Mouse (Mus musculus) bone marrow macrophage, adult 2 months (primary cell): Measurements from ENCODE around the gene Siae.

Experiments
- CTCF ChIP-seq: IDR thresholded peaks from 2 replicates; pipeline ENCODE4 v1.5.1; 2012; ENCODE audit warnings: low read depth, mild to moderate bottlenecking, low read length, moderate library complexity
- POLR2A ChIP-seq: IDR thresholded peaks from 2 replicates; pipeline ENCODE4 v1.6.1; 2012; ENCODE audit warnings: mild to moderate bottlenecking, low read depth, low read length, borderline replicate concordance

DNA sequence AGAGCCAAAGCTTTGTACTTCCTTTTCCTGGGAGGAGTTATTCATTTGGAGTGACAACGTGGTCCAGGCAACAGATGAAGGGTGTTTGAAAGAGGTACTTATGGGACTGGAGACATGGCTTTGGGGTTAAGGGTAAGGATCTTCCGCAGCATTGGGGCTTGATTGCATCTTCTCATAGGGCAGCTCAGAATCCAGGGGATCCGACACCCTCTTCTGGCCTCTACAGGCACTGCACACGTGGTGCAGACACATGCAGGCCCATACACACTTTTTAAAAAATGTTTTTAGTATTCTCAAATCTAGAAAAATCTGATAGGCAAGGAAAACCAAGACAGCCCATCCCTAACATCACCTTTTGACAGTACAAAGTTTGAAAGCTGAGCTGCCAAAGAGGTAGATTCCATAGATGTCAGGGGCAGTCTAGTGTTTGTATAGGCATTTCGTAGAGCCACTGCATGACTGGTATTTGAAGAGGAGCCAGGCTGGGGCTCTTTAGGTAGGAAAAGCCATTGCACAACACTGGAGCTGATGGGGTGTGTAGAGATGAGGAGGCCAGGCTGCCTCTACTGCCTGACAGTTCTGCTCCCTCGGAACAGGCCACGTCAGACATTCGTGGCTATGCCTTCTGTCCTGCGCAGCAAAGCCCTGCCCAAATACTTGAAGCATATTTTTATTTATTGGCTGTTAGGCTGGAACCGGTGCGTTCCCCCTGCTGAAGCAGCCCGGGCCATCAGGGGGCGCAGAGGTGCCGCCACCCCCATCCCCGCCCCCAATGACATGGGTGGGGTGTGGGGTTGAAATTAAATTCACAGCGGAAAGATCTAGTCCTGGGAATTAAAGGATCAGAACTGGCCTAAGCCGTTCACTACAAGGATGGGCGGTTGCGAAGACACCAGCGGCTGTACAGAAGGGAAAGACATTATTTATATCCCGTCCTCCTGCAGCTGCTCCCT, 28.8 kb upstream of the Siae start:
- TF ChIP-seq POLR2A (no peak), CTCF (no peak)
